Mouse (Mus musculus): ENCODE data around the gene Dnm3. TPM values are rescaled to one million over a fixed set of nuclear protein-coding genes. Genes with fewer than 3 reads are reported as not detected.

Gene Dnm3
- total RNA-seq, 2 experiments from 2014 or later, result 3.4 to 5.9 TPM

GRCm38 (mm10) chr1:162077454-162077853 lies 400.4 kb downstream of the Dnm3 start:
- no peak for DNase-seq (ENCODE audit: low spot score)

- DNase-seq (ENCODE audit: low spot score), result no peak
Measured at GRCm38 (mm10) chr1:162076581-162077001, 401.2 kb downstream of the Dnm3 start.

- DNase-seq (ENCODE audit: low spot score), result no peak
Measured at GRCm38 (mm10) chr1:162075831-162076230, 402.0 kb downstream of the Dnm3 start.

- DNase-seq (ENCODE audit: low spot score), result no peak
Measured at GRCm38 (mm10) chr1:162075416-162075815, 402.4 kb downstream of the Dnm3 start.

GRCm38 (mm10) chr1:162074626-162075410 lies 403.0 kb downstream of the Dnm3 start:
- DNase-seq (ENCODE audit: low spot score), result no peak

GRCm38 (mm10) chr1:162072917-162073578 lies 404.8 kb downstream of the Dnm3 start:
- DNase-seq (ENCODE audit: low spot score), result no peak

- no peak for DNase-seq (ENCODE audit: low spot score)
Measured at GRCm38 (mm10) chr1:162053608-162054007, 424.2 kb downstream of the Dnm3 start.

GRCm38 (mm10) chr1:162053186-162053585 lies 424.6 kb downstream of the Dnm3 start:
- no peak for DNase-seq (ENCODE audit: low spot score)

- no peak for DNase-seq (ENCODE audit: low spot score)
Measured at GRCm38 (mm10) chr1:162052755-162053154, 425.1 kb downstream of the Dnm3 start.

GRCm38 (mm10) chr1:162052138-162052537 lies 425.7 kb downstream of the Dnm3 start:
- no peak for DNase-seq (ENCODE audit: low spot score)

GRCm38 (mm10) chr1:162051710-162052109 lies 426.1 kb downstream of the Dnm3 start:
- no peak for DNase-seq (ENCODE audit: low spot score)

- DNase-seq (ENCODE audit: low spot score), result no peak
Measured at GRCm38 (mm10) chr1:162047673-162048072, 430.2 kb downstream of the Dnm3 start.

GRCm38 (mm10) chr1:162043788-162044717 lies 433.8 kb downstream of the Dnm3 start:
- DNase-seq (ENCODE audit: low spot score), result no peak

GRCm38 (mm10) chr1:162043216-162043615 lies 434.6 kb downstream of the Dnm3 start:
- no peak for DNase-seq (ENCODE audit: low spot score)

GRCm38 (mm10) chr1:162042384-162042783 lies 435.4 kb downstream of the Dnm3 start:
- no peak for DNase-seq (ENCODE audit: low spot score)

- DNase-seq (ENCODE audit: low spot score), result no peak
Measured at GRCm38 (mm10) chr1:162040490-162041274, 437.2 kb downstream of the Dnm3 start.

- DNase-seq (ENCODE audit: low spot score), result peak; percentile 24
Measured at GRCm38 (mm10) chr1:162039808-162040207, 438.0 kb downstream of the Dnm3 start.

GRCm38 (mm10) chr1:162039011-162039595 lies 438.7 kb downstream of the Dnm3 start:
- DNase-seq (ENCODE audit: low spot score), result peak; percentile 43

- DNase-seq (ENCODE audit: low spot score), result no peak
Measured at GRCm38 (mm10) chr1:162038431-162038830, 439.4 kb downstream of the Dnm3 start.

- peak; percentile 66 for DNase-seq (ENCODE audit: low spot score)
Measured at GRCm38 (mm10) chr1:162037968-162038421, 439.8 kb downstream of the Dnm3 start.
